Mouse (Mus musculus): ENCODE results near the gene Eif1.
"Not testable (repeated sequence)": the region's sequence is repeated elsewhere in the genome, so short reads cannot be mapped to it uniquely, and the experiment has no call there.

Eif1 gene

GRCm38 (mm10) chr11:100319492-100320171, at the start of gene Eif1:
Eif1 (plus strand) TSS chr11:100319885.
- DNase-seq = peak; percentile 100

GRCm38 (mm10) chr11:100271878-100272277, 47.8 kb upstream of the Eif1 start:
- no peak for DNase-seq

DNA sequence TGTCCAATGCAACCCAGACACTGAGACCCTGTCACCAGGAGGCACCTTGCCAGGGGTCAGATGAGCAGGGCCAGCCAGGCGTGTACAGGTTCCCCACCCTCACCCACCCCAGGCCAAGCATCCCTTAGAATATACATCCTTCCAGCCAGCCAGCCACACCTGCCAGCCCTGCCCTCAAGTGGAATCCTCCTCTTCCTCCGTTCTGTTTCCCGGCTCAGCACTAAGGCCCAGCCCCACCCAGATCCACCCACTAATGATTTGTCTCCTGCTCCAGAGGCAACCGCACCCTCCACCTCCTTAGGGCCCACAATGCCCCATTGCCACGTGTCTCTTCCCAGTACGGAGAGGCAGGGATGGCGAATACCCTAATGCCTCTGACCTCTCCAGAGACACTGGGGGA, 45.0 kb upstream of the Eif1 start:
- no peak for DNase-seq

- DNase-seq = no peak
Observed at GRCm38 (mm10) chr11:100275466-100275865, 44.2 kb upstream of the Eif1 start.

GRCm38 (mm10) chr11:100277726-100278480, 41.8 kb upstream of the Eif1 start:
- no peak for DNase-seq

- DNase-seq = no peak
Observed at GRCm38 (mm10) chr11:100278759-100279158, 40.9 kb upstream of the Eif1 start.

DNA sequence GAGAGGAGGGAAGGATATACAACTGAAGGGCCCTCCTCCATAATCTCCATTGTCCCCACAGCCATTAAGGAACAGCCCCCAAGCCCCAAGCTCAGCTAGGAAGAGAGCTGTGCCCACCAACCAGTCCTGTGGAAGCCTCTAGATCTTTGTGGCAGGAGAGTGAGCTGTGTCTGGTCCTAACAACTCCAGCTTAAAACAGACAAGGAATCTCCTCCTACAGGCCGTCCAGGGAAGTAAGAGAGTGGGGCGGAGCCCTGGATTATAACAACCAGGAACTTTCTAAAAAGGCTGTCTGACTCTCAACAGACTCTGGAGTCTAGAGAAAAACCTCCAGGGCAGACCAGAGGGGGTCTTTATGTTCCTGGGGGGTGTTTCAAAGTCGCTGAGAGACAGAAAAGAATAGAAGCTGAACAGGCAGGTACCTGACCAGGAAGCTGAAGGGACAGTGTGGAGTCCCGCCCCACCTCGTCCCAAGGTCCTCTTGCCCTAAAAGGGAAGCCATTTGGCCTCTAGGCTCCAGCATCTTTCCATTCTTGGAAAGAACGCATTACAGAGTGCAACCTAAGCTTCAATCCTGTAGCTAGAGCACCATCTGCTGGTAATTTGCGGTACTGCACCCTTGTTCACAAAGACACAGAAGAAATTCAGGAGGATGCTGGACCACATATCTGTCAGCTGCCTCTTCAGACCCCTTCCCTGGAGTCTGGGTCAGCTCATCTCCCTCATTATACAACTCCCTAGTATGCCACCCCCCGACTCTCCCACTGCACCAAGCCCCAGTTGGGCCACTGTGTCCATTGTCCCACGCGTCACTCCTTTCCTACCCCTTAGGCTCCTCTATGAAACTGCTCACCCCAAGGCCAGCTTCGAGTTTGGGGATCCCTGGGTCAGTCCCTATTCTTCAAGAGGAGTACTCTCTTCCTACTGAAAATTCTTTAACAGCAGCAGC, 37.8 kb upstream of the Eif1 start:
- peak; percentile 68 for DNase-seq

- DNase-seq = peak; percentile 45
Observed at GRCm38 (mm10) chr11:100282549-100282948, 37.1 kb upstream of the Eif1 start.

GRCm38 (mm10) chr11:100284988-100285387, 34.7 kb upstream of the Eif1 start:
- DNase-seq = no peak

DNA sequence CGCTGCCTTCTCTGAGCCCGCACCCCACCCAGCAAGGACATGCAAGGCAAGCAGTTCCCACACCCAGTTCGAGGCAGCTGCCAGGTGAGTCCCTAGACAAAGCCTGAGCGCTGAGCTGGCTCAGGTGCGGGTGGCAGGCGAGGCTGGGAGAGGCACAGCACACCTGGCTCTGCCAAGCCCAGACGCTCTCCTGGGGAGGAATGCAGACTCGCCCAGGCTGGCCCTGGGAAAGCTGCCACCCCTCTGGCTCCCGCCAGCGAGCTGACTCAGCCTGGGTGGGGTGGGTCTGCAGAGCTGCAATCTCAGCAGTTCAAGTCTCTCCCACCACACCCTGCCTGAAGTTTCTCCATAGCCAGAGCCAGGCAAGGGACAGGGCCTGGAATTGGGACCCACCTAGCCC, 32.7 kb upstream of the Eif1 start:
- DNase-seq = no peak

- DNase-seq = no peak
Observed at GRCm38 (mm10) chr11:100288942-100289341, 30.7 kb upstream of the Eif1 start.

- no peak for DNase-seq
Observed at GRCm38 (mm10) chr11:100290235-100290634, 29.4 kb upstream of the Eif1 start.

DNA sequence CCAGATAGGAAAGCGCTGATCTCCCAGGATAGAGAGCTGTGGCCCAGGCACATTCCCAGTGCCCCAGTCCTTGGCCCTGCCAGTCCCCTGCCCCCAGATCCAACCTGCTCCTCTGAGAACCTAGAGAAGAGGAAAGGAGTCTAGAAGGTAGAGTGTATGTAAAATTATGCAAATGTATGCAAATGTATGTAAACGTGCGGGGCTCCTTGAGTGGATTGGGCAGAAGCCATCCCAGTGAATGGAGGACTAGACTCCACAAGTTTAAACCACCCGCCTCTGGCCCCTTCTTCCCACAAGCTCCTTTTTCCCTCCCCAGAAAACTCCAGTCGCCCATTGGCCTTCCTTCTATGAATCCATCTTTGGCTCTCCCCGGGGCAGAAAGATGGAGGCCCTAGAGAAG, 26.8 kb upstream of the Eif1 start:
- no peak for DNase-seq

- peak; percentile 55 for DNase-seq
Observed at GRCm38 (mm10) chr11:100295308-100295707, 24.4 kb upstream of the Eif1 start.

GRCm38 (mm10) chr11:100297801-100298200, 21.9 kb upstream of the Eif1 start:
- DNase-seq = no peak

GRCm38 (mm10) chr11:100298274-100299036, 21.2 kb upstream of the Eif1 start:
- peak; percentile 71 for DNase-seq

DNA sequence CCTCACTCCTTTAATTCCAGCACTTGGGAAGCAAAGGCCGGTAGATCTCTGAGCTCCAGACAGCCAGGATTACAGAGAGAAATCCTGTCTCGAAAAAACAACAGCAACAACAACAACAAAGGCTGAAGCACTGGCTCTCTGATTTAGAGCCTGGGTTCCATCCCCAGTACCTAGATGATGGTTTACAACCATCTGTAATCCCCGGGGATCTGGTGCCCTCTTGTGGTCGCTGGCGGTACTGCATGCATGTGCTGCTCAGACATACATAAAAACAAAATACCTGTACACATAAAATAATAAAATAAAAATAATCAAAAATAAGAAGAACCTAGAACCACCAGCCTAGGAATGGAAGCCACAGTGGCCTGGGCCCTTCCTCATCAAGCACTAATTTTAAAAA, 19.4 kb upstream of the Eif1 start:
- peak; percentile 53 for DNase-seq

GRCm38 (mm10) chr11:100301292-100301691, 18.4 kb upstream of the Eif1 start:
- DNase-seq = no peak

DNA sequence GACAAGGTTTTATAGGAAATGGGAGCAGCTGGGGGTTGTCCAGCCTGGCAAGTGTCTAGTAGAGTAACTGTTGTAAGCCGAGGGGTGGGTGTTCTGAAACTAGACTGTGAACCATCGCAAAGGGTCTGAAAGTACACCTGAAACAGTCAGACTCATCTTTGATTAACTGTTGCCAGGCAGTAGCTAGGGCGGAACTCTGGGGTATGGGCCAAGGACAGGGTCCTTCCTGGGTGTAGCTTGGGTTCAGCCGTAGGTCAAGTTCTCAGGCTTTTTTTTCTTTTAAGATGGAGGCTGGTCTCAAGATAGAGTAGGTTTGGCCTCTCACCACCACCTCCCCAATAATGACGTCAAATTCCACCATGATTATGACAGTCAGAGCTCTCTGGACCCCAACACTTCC, 11.8 kb upstream of the Eif1 start:
- DNase-seq = no peak

- DNase-seq = not testable (repeated sequence)
Observed at GRCm38 (mm10) chr11:100308672-100309071, 11.0 kb upstream of the Eif1 start.

- no peak for DNase-seq
Observed at GRCm38 (mm10) chr11:100311656-100312055, 8.0 kb upstream of the Eif1 start.

DNA sequence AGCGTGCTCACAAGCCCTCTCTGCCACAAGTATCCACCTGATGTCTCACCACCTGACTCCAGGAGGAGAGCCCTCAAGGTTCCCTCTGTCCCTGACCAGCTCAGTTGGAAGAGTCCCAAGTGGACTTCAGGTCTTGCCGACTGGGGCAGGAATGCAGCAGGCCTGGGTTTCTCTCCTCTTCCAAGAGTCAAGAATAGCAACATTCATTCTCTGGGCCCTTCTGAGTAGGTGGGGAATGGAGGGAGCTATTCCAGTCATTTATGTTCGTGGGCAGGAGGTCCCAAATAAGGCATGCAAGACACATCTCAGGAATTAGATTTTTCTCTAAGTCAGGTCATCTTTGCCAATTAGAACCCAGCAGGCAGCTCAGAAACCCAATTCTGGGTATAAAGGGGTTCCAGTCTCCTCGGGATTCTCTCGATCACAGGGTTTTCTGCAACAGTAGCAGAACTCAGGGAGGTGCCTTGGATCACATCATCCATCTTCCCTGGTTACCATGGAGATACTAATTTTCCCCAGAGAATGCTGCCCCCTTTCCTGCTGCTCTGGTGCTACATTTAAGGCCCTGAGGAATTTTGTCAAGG, 7.5 kb upstream of the Eif1 start:
- no peak for DNase-seq
